Mouse (Mus musculus): ENCODE measurements around the gene Jade2. TPM values are rescaled to one million over a fixed set of nuclear protein-coding genes. Genes with fewer than 3 reads are reported as not detected.
A peak's percentile ranks its signal among the peaks of the same experiment; 100 is the strongest.

Gene Jade2
- polyA plus RNA-seq, 1 experiment from 2014 or later = 0.59 TPM

- H3K4me1 ChIP-seq (replicated peaks; ENCODE audit: control insufficient read depth, insufficient read depth, low read length) = peaks cover 18% of the 10 kb centered on the region
- H3K4me2 ChIP-seq = no peak overlapping the region
- no peaks in the 10 kb centered on the region for H3K9me3 ChIP-seq (ENCODE audit: control insufficient read depth, low read length)
- no peak for ATAC-seq (replicated peaks; ENCODE audit: low FRiP score)
- H3K27me3 ChIP-seq (replicated peaks; ENCODE audit: control insufficient read depth, insufficient read depth, low read length) = no peaks in the 10 kb centered on the region
- no peak overlapping the region for H3K9ac ChIP-seq (ENCODE audit: low read depth, low read length)
- H3K4me3 ChIP-seq (ENCODE audit: low read depth, low read length) = no peak overlapping the region
- no peak for DNase-seq (ENCODE audit: low spot score)
- no peaks in the 10 kb centered on the region for H3K36me3 ChIP-seq (ENCODE audit: control insufficient read depth, insufficient read depth, low read length)
- H3K27ac ChIP-seq (ENCODE audit: low read depth, low read length) = no peak overlapping the region
Observed at GRCm38 (mm10) chr11:51843898-51844297, 13.6 kb downstream of the Jade2 start.

- H3K9ac ChIP-seq (ENCODE audit: low read depth, low read length) = no peak overlapping the region
- no peaks in the 10 kb centered on the region for H3K27me3 ChIP-seq (replicated peaks; ENCODE audit: control insufficient read depth, insufficient read depth, low read length)
- no peaks in the 10 kb centered on the region for H3K9me3 ChIP-seq (ENCODE audit: control insufficient read depth, low read length)
- no peak overlapping the region for H3K4me3 ChIP-seq (ENCODE audit: low read depth, low read length)
- no peak overlapping the region for H3K27ac ChIP-seq (ENCODE audit: low read depth, low read length)
- WGBS = 76% methylated on average over 4 of the region's 4 CpGs
- no peak overlapping the region for H3K4me2 ChIP-seq
- no peak for ATAC-seq (replicated peaks; ENCODE audit: low FRiP score)
- no peak for DNase-seq (ENCODE audit: low spot score)
- peaks cover 18% of the 10 kb centered on the region for H3K4me1 ChIP-seq (replicated peaks; ENCODE audit: control insufficient read depth, insufficient read depth, low read length)
- H3K36me3 ChIP-seq (ENCODE audit: control insufficient read depth, insufficient read depth, low read length) = no peaks in the 10 kb centered on the region
Observed at GRCm38 (mm10) chr11:51843168-51843567, 14.3 kb downstream of the Jade2 start.

- DNase-seq (ENCODE audit: low spot score) (no peak), ATAC-seq (replicated peaks; ENCODE audit: low FRiP score) (peak; percentile 45; the same call in 1 of the 2 replicates)
- peak overlapping the region; percentile 15; the same call in 1 of the 2 replicates for H3K9ac ChIP-seq (ENCODE audit: low read depth, low read length)
- peak overlapping the region; percentile 50 for H3K4me2 ChIP-seq
- no peaks in the 10 kb centered on the region for H3K9me3 ChIP-seq (ENCODE audit: control insufficient read depth, low read length)
- H3K4me3 ChIP-seq (ENCODE audit: low read depth, low read length) = no peak overlapping the region
- no peaks in the 10 kb centered on the region for H3K36me3 ChIP-seq (ENCODE audit: control insufficient read depth, insufficient read depth, low read length)
- no peaks in the 10 kb centered on the region for H3K27me3 ChIP-seq (replicated peaks; ENCODE audit: control insufficient read depth, insufficient read depth, low read length)
- WGBS = 59% methylated on average over 9 of the region's 9 CpGs
- H3K4me1 ChIP-seq (replicated peaks; ENCODE audit: control insufficient read depth, insufficient read depth, low read length) = peaks cover 18% of the 10 kb centered on the region
- H3K27ac ChIP-seq (ENCODE audit: low read depth, low read length) = peak overlapping the region; percentile 74
Observed at GRCm38 (mm10) chr11:51841149-51841548, 16.3 kb downstream of the Jade2 start.

- H3K4me2 ChIP-seq = peak overlapping the region; percentile 50
- peak; percentile 83 for ATAC-seq (replicated peaks; ENCODE audit: low FRiP score)
Observed at GRCm38 (mm10) chr11:51840657-51841056, 16.8 kb downstream of the Jade2 start.

GRCm38 (mm10) chr11:51839973-51840372 lies 17.5 kb downstream of the Jade2 start:
- Histone ChIP-seq H3K27ac (ENCODE audit: low read depth, low read length) (no peak overlapping the region), H3K9ac (ENCODE audit: low read depth, low read length) (no peak overlapping the region), H3K4me1 (replicated peaks; ENCODE audit: control insufficient read depth, insufficient read depth, low read length) (peaks cover 18% of the 10 kb centered on the region), H3K36me3 (ENCODE audit: control insufficient read depth, insufficient read depth, low read length) (no peaks in the 10 kb centered on the region), H3K9me3 (ENCODE audit: control insufficient read depth, low read length) (no peaks in the 10 kb centered on the region), H3K4me2 (no peak overlapping the region), H3K27me3 (replicated peaks; ENCODE audit: control insufficient read depth, insufficient read depth, low read length) (no peaks in the 10 kb centered on the region), H3K4me3 (ENCODE audit: low read depth, low read length) (no peak overlapping the region)
- DNase-seq (ENCODE audit: low spot score) (no peak), ATAC-seq (replicated peaks; ENCODE audit: low FRiP score) (no peak; the same call in 1 of the 2 replicates)
- 83% methylated on average over 11 of the region's 11 CpGs for WGBS

More at GRCm38 (mm10) chr11:51840657-51841056, 16.8 kb downstream of the Jade2 start:
- H3K4me3 ChIP-seq (ENCODE audit: low read depth, low read length) = no peak overlapping the region
- H3K27me3 ChIP-seq (replicated peaks; ENCODE audit: control insufficient read depth, insufficient read depth, low read length) = no peaks in the 10 kb centered on the region
- no peaks in the 10 kb centered on the region for H3K9me3 ChIP-seq (ENCODE audit: control insufficient read depth, low read length)
- no peaks in the 10 kb centered on the region for H3K36me3 ChIP-seq (ENCODE audit: control insufficient read depth, insufficient read depth, low read length)
- DNase-seq (ENCODE audit: low spot score) = no peak
- peak overlapping the region; percentile 74 for H3K27ac ChIP-seq (ENCODE audit: low read depth, low read length)
- 40% methylated on average over 9 of the region's 9 CpGs for WGBS
- H3K4me1 ChIP-seq (replicated peaks; ENCODE audit: control insufficient read depth, insufficient read depth, low read length) = peaks cover 18% of the 10 kb centered on the region
- H3K9ac ChIP-seq (ENCODE audit: low read depth, low read length) = no peak overlapping the region; the same call in 1 of the 2 replicates

GRCm38 (mm10) chr11:51839106-51839505 lies 18.3 kb downstream of the Jade2 start:
- Histone ChIP-seq H3K9me3 (ENCODE audit: control insufficient read depth, low read length) (no peaks in the 10 kb centered on the region), H3K36me3 (ENCODE audit: control insufficient read depth, insufficient read depth, low read length) (no peaks in the 10 kb centered on the region), H3K4me1 (replicated peaks; ENCODE audit: control insufficient read depth, insufficient read depth, low read length) (peaks cover 18% of the 10 kb centered on the region), H3K4me2 (no peak overlapping the region), H3K4me3 (ENCODE audit: low read depth, low read length) (no peak overlapping the region), H3K27me3 (replicated peaks; ENCODE audit: control insufficient read depth, insufficient read depth, low read length) (no peaks in the 10 kb centered on the region), H3K27ac (ENCODE audit: low read depth, low read length) (no peak overlapping the region), H3K9ac (ENCODE audit: low read depth, low read length) (no peak overlapping the region)
- WGBS = 79% methylated on average over 2 of the region's 2 CpGs
- no peak for ATAC-seq (replicated peaks; ENCODE audit: low FRiP score)
- no peak for DNase-seq (ENCODE audit: low spot score)

- H3K36me3 ChIP-seq (ENCODE audit: control insufficient read depth, insufficient read depth, low read length) = no peaks in the 10 kb centered on the region
- H3K27me3 ChIP-seq (replicated peaks; ENCODE audit: control insufficient read depth, insufficient read depth, low read length) = no peaks in the 10 kb centered on the region
- H3K27ac ChIP-seq (ENCODE audit: low read depth, low read length) = no peak overlapping the region
- ATAC-seq (replicated peaks; ENCODE audit: low FRiP score) = no peak
- peaks cover 18% of the 10 kb centered on the region for H3K4me1 ChIP-seq (replicated peaks; ENCODE audit: control insufficient read depth, insufficient read depth, low read length)
- no peaks in the 10 kb centered on the region for H3K9me3 ChIP-seq (ENCODE audit: control insufficient read depth, low read length)
- no peak overlapping the region for H3K9ac ChIP-seq (ENCODE audit: low read depth, low read length)
- no peak overlapping the region for H3K4me3 ChIP-seq (ENCODE audit: low read depth, low read length)
- H3K4me2 ChIP-seq = no peak overlapping the region
- no peak for DNase-seq (ENCODE audit: low spot score)
- 69% methylated on average over 8 of the region's 8 CpGs for WGBS
Observed at GRCm38 (mm10) chr11:51837164-51838153, 20.0 kb downstream of the Jade2 start.

GRCm38 (mm10) chr11:51836506-51836905 lies 20.9 kb downstream of the Jade2 start:
- H3K4me1 ChIP-seq (replicated peaks; ENCODE audit: control insufficient read depth, insufficient read depth, low read length) = peaks cover 18% of the 10 kb centered on the region
- WGBS = 88% methylated on average over 6 of the region's 6 CpGs
- H3K27ac ChIP-seq (ENCODE audit: low read depth, low read length) = no peak overlapping the region
- no peak overlapping the region for H3K4me2 ChIP-seq
- H3K27me3 ChIP-seq (replicated peaks; ENCODE audit: control insufficient read depth, insufficient read depth, low read length) = no peaks in the 10 kb centered on the region
- H3K36me3 ChIP-seq (ENCODE audit: control insufficient read depth, insufficient read depth, low read length) = no peaks in the 10 kb centered on the region
- H3K9ac ChIP-seq (ENCODE audit: low read depth, low read length) = no peak overlapping the region
- H3K9me3 ChIP-seq (ENCODE audit: control insufficient read depth, low read length) = no peaks in the 10 kb centered on the region
- ATAC-seq (replicated peaks; ENCODE audit: low FRiP score) (no peak), DNase-seq (ENCODE audit: low spot score) (no peak)
- no peak overlapping the region for H3K4me3 ChIP-seq (ENCODE audit: low read depth, low read length)

GRCm38 (mm10) chr11:51835598-51835997 lies 21.9 kb downstream of the Jade2 start:
- Histone ChIP-seq H3K36me3 (ENCODE audit: control insufficient read depth, insufficient read depth, low read length) (no peaks in the 10 kb centered on the region), H3K4me1 (replicated peaks; ENCODE audit: control insufficient read depth, insufficient read depth, low read length) (peaks cover 9% of the 10 kb centered on the region; the same call in 1 of the 2 replicates), H3K27ac (ENCODE audit: low read depth, low read length) (no peak overlapping the region), H3K27me3 (replicated peaks; ENCODE audit: control insufficient read depth, insufficient read depth, low read length) (no peaks in the 10 kb centered on the region), H3K4me3 (ENCODE audit: low read depth, low read length) (no peak overlapping the region), H3K4me2 (no peak overlapping the region), H3K9ac (ENCODE audit: low read depth, low read length) (no peak overlapping the region), H3K9me3 (ENCODE audit: control insufficient read depth, low read length) (no peaks in the 10 kb centered on the region)
- 90% methylated on average over 12 of the region's 12 CpGs for WGBS
- no peak for ATAC-seq (replicated peaks; ENCODE audit: low FRiP score)
- no peak for DNase-seq (ENCODE audit: low spot score)
